Mouse (Mus musculus) myocyte (in vitro differentiated cells): ENCODE measurements around the gene Fam83d.

ENCODE experiments used
- CEBPB ChIP-seq: IDR thresholded peaks from 2 replicates; pipeline ENCODE4 v1.6.1; 2011; ENCODE audit warnings: mild to moderate bottlenecking, moderate library complexity; ENCODE audit not compliant: poor library complexity, insufficient read depth, severe bottlenecking
- E2F4 ChIP-seq: IDR thresholded peaks from one replicate; pipeline ENCODE4 v1.6.1; 2011; ENCODE audit warnings: mild to moderate bottlenecking, control low read depth, moderate library complexity; ENCODE audit not compliant: insufficient read depth
- MAX ChIP-seq: IDR thresholded peaks from one replicate; pipeline ENCODE4 v1.6.1; 2011; ENCODE audit warnings: low read depth, mild to moderate bottlenecking, control low read depth
- MYOD1 ChIP-seq, 3 experiments: IDR thresholded peaks; one replicate each; pipeline ENCODE4 v1.6.1; 2011; ENCODE audit warnings: control low read depth in 2 of 3, low read depth in 2 of 3, mild to moderate bottlenecking in 2 of 3, moderate library complexity in 1 of 3; ENCODE audit not compliant: insufficient read length in 2 of 3, control insufficient read depth in 1 of 3
- MYOG ChIP-seq, 3 experiments: IDR thresholded peaks; one replicate each; pipeline ENCODE4 v1.6.1; 2011; ENCODE audit warnings: control low read depth in 2 of 3, low read depth in 2 of 3, mild to moderate bottlenecking in 2 of 3; ENCODE audit not compliant: insufficient read length in 2 of 3, control insufficient read depth in 1 of 3, insufficient read depth in 1 of 3
- POLR2A ChIP-seq: IDR thresholded peaks from one replicate; pipeline ENCODE4 v1.6.1; 2011; ENCODE audit warnings: low read depth, mild to moderate bottlenecking, control low read depth, moderate library complexity; ENCODE audit not compliant: insufficient read length
- POLR2AphosphoS2 ChIP-seq: IDR thresholded peaks from one replicate; pipeline ENCODE4 v1.6.1; 2011; ENCODE audit warnings: low read depth, control low read depth; ENCODE audit not compliant: insufficient read length
- REST ChIP-seq: IDR thresholded peaks from one replicate; pipeline ENCODE4 v1.6.1; 2011; ENCODE audit warnings: mild to moderate bottlenecking, control low read depth, moderate library complexity; ENCODE audit not compliant: insufficient read depth, insufficient read length
- TCF12 ChIP-seq: IDR thresholded peaks from one replicate; pipeline ENCODE4 v1.6.1; 2011; ENCODE audit warnings: mild to moderate bottlenecking, control low read depth; ENCODE audit not compliant: poor library complexity, insufficient read depth, severe bottlenecking
- TCF3 ChIP-seq: IDR thresholded peaks from one replicate; pipeline ENCODE4 v1.6.1; 2011; ENCODE audit warnings: low read depth, control low read depth; ENCODE audit not compliant: insufficient read length
- USF1 ChIP-seq: IDR thresholded peaks from one replicate; pipeline ENCODE4 v1.6.1; 2011; ENCODE audit warnings: low read depth, mild to moderate bottlenecking, control low read depth, moderate library complexity

GRCm38 (mm10) chr2:158833221-158833620, 65.3 kb downstream of the Fam83d start:
- TF ChIP-seq TCF12 = no peak
- TF ChIP-seq POLR2A = no peak
- TF ChIP-seq E2F4 = no peak
- TF ChIP-seq POLR2AphosphoS2 = no peak
- TF ChIP-seq USF1 = no peak
- no peak for TF ChIP-seq MYOG (IDR thresholded peaks at IDR 0.05; ENCODE audit: control insufficient read depth in 1 of 3, insufficient read depth in 1 of 3, insufficient read length in 2 of 3, low read depth in 2 of 3)
- TF ChIP-seq TCF3 = no peak
- no peak for TF ChIP-seq CEBPB
- TF ChIP-seq REST = no peak
- TF ChIP-seq MAX = no peak
- TF ChIP-seq MYOD1 (IDR thresholded peaks at IDR 0.05; ENCODE audit: control insufficient read depth in 1 of 3, insufficient read length in 2 of 3, low read depth in 2 of 3) = no peak
